Mouse (Mus musculus): ENCODE measurements at regions not wholly inside any gene's neighbourhood (a gene's known extent, or its start where the extent isn't known, plus 50 kb on each side); places are given as distances from the start of the nearest gene placed in this dataset.
A peak's percentile ranks its signal among the peaks of the same experiment; 100 is the strongest.

DNA sequence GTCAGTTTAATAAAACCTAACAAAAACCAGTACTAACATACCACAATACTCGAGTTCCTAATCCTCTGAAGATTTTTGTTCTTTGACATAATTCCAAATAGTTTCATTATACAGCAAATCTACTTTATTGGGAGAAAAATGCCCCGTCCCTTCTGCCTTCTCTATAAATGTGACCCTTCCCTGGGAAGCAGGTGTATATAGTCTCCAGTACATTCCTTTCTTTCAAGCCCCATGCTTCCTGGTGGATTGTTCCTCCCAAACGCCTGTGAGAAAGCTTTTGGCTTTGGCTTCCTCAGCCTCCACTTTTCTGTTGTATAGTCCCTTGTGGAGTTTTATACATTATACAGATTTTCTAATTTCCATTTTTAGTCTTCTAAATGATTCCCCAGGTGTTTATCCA lies 1001.8 kb upstream of the Tenm3 start:
- DNase-seq (ENCODE audit: low spot score in 2 of 2) = no peak

DNA sequence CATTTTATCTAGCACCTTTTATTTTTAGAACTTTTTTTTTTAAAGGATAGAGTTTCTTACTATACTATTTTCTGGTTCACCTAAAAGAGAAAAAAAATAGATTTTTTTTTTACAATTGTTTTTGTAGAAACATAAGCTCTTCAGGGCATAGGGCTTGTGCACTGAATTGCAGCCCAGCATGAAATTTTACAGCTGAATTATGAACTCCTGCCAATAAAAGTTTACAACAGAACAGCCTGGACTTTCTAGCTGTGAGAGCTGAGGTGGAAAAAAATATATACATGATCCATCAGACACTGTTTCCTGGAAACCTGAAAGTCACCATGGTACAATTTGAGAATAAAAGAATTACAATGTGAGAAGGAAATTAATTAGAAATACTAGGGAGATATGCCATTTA lies 988.2 kb upstream of the Tenm3 start:
- DNase-seq (ENCODE audit: low spot score in 2 of 2) = no peak

DNA sequence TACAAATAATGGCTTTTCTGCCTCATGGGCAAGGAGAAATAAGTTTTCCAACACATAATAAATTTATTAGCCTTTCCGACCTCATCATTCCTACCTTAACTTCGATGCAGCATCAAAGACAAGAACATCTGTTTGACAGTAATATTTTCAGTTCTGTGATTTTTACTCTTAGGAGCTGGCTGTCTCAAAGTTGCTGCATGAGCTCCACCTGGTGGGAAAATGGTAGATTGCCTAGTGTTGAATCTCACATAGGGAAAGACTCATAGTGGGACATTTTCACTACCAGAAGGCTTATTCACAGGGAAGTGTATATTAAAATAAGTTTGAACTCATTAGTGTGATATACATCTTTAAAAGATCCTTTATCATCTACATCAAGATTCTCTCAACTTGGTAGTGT lies 985.6 kb upstream of the Tenm3 start:
- peak; percentile 80 to 81 for DNase-seq (ENCODE audit: low spot score in 2 of 2)

DNA sequence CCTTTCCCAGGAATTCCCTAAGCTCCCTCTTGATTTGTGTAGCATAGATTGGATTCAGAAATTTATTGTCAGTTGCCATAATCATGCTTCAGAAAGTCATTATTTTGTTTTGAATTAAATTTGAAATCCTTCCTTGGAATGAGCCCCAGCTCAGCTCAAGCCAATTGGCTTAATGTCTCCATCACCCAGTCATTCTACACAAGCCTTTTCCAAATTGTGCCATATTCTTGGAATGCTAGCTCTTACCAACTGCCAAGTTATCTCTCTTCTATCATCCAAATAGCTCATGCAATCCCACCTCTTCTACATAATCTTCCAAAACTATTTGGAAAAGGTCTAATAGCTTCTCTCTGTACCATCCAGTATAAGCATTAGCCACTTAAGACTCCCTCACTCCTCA lies 982.5 kb upstream of the Tenm3 start:
- no peak for DNase-seq (ENCODE audit: low spot score in 2 of 2)

DNA sequence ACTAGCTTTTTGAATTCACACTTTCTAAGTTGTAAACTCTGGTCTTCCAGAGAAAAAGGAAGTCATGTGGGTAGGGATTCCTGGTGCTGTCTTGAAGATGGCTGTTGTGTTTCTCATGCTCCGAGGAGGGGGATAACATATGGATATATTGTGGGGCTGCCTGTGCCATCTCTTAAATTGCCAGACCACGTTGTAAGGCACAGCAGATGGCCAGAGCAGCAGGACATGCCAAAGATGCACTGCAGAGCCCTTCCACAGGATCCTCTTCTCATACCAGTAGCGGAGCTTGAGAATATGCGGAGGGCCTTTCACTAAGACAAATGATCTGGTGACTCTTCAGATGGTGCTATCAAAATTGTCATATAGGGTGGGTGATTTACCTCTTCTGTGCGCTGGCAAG lies 981.2 kb upstream of the Tenm3 start:
- no peak for DNase-seq (ENCODE audit: low spot score in 2 of 2)

DNA sequence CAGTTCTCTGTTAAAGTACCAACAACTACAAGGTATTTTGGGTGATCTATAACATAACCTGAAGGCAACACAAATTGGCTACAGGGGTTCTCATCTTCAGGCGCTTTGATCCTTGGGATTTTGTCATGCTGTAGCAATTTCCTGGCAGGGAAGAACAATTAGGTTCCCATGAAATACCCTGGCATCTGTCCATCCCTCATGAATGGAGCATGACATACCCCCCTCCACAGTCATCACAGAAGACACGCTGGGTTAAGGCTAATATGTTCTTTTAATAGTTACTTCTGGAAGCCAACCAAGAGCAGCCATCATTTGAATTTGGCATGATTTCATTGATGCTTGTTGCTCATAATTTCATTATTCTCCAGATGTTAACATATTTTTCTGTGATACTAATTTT lies 979.0 kb upstream of the Tenm3 start:
- no peak for DNase-seq (ENCODE audit: low spot score in 2 of 2)

DNA sequence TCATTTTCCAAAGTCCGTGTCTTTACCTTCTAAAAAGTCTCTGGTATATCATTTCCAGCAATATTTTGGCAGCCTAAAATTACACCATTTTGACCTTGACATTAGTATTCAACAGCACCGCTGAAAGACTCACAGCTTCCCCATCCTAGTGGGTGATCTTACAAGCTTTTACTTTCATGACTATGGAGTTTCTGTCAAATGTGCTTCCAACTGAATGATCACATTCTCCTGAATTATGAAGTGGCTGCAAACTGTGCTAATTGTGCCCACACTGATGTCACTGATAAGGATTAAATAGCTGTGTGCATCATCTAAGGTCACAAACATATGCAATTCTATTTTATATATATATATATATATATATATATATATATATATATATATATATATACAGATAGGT lies 955.5 kb upstream of the Tenm3 start:
- no peak for DNase-seq (ENCODE audit: low spot score in 2 of 2)

DNA sequence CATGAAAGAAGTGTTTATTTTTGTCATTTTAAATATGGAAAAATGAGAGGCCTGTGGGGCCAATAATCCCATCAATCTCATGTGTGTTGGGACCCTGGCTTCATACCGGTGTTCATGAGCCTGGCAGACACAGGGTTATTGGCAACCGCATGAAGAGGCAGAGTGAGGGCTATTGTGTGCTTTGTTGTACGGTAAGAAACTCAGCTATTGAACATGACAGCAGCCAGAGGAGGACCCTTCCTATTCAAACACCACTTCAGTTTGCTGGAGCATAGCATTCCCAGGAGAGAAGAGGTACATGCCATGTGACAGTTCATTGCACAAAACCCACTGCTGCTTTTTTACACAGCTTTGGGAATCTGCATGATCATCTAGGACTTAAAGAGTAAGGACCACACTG lies 953.0 kb upstream of the Tenm3 start:
- DNase-seq (ENCODE audit: low spot score in 2 of 2) = no peak

DNA sequence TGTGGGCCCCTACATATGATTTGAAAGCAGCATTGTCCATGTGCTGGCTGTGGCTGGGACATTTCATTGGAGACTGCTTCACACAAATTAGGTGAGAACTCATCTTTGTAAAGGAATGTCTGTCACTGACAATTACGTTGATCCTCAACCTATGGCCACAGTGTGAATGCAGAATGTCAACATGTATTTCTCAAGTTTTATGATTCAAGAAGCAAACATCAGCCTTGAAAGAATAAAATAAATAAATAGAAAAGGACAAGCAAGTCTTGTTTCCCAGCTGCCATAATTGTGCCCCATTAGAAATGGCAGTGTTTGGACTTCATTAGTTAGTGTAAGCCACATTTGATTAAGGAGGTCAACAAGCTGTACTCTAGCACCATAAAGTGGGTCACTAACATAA lies 950.7 kb upstream of the Tenm3 start:
- DNase-seq (ENCODE audit: low spot score in 2 of 2) = no peak

DNA sequence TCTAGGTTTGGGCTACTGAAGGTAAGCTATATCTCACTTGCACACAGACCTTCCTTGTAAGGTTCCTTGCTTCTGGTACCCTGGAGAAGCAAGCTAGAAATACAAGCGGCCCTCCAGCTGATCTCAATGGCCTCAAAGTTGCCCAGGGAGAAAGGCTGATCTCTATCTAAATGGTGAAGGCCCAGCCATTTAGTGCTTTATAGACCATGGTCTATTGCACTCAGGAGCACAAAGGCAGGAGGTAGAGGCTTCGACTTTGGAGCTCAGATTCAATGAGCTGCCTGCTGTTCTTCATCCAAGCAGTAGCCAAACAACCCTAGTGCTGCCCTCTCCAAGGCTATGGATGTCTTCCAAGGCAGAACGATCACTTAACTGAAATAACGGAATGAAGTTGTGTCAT lies 926.1 kb upstream of the Tenm3 start:
- DNase-seq (ENCODE audit: low spot score in 2 of 2) = no peak

DNA sequence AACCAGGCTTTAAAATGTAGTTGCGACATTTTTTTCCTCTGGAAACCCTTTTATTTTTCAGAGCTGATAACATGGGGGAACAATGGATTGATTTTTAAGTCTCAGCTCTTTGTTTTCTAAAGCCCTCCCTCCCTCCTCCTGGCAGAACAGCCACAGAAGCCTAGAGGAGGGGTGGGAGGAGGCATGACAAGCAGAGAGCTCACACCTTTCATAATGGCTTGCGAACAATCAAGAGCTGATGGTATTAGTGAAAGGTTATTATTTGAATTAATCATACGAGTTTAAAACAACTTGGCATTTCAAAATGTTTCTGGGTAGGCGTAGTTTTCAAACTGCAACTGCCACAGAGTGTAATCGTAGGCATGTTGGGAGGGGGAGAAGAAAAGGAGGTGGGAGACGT lies 894.3 kb upstream of the Tenm3 start:
- peak in 1 of 2 experiments; percentile 2 for DNase-seq (ENCODE audit: low spot score in 2 of 2)

DNA sequence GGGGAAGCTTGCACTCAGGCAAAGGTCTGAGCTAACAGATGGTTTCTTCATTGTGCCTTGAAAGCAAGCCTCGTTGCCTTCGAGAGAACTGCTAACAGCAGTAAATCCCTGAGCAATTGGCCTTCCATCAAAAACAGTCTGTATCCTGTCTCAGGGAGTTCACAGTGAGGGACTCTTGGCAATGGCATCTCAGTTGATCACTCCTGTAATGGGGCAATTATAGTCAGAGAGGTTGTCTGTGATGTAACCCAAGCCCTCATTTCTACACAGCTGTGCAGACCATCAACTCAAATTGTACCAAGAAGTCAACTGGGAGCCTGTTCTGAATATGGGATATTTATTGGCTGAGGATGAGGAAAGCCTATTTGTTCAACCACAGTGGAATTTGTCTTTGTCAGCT lies 885.4 kb upstream of the Tenm3 start:
- no peak for DNase-seq (ENCODE audit: low spot score in 2 of 2)

DNA sequence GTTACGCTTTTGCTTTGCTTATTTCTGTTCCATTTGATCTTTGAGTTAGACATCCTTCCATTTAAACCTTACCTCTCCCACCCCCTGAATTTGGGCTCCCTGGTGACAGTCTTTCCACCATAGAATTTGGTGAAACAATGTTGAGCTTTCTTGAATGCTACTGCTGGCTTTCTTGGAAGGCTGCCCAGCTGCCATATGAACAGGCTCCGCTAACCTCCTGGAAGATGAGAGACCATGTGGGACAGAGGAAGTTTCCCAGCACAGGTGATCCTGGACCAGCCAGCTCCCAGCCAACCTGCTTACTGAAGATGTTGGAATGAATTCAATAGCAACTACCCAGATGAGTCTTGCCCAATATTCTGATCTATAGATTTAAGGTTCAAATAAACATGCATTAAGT lies 868.6 kb upstream of the Tenm3 start:
- no peak for DNase-seq (ENCODE audit: low spot score in 2 of 2)

DNA sequence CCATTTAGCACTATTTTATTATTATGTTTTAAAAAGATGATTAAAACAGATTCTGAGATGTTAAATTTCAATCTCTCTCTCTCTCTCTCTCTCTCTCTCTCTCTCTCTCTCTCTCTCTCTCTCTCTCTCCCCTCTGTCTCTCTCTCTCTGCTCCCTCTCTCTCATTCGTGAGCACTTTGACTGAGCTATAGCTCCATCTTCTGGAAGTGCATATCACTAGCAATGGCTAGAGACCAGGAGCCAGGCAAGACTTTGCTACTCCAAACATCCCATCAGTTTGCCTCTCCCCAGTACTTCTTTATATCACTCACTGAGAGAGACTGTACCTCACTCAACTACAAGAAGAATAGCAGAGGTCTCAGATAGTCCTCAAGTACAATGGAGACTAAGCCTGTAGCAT lies 865.0 kb upstream of the Tenm3 start:
- DNase-seq (ENCODE audit: low spot score in 2 of 2) = peak; percentile 6 to 40

DNA sequence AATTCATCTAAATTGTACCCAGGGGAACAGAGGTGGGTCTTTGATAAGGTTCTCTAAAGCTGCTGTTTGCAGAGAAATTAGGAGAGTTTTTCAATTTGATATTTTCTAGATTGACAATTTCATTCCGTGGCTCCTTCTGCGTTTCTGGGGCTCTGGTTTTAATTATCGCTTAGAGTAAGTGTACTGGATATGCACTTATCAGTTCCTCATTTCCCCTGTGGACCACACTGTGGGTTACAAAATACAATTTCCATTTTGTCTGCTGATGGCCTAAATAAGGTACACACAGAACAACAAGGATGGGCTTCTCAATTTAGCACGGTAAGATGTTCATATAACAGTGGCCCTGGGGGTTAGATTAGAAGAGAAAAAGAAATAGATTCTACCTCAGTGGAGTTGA lies 855.3 kb upstream of the Tenm3 start:
- no peak for DNase-seq (ENCODE audit: low spot score in 2 of 2)

DNA sequence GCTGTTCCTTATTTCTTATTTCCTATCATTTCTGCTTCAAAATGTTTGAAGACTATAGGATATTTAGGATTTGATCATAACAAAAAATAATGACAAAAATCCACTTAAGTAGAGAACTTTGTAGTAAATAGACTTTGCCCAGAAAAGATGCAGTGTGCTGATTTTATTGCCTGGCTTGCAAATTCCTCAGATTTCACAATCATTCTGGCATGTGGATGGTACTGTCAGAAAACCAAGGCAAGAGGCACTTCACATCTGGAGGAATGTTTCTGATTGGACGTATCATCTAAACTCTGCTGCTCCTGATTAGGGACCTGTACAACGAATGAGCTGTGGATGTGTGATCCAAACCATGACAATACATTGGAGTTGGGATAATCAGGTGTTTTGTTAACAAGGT lies 853.0 kb upstream of the Tenm3 start:
- no peak for DNase-seq (ENCODE audit: low spot score in 2 of 2)
